Mouse (Mus musculus) heart, adult 8-10 months (tissue): ENCODE results near the gene Cercam. TPM values are rescaled to one million over a fixed set of nuclear protein-coding genes. Genes with fewer than 3 reads are reported as not detected.
"Not testable (repeated sequence)": the region's sequence is repeated elsewhere in the genome, so short reads cannot be mapped to it uniquely, and the experiment has no call there.

Source experiments
- DNase-seq: peaks from one replicate; pipeline ENCODE4 v3.0.0; 2022; ENCODE audit warnings: low spot score
- total RNA-seq, 4 experiments: library from RNA; stranded (reverse); gene quantifications; 2 replicates each; pipeline ENCODE4 v1.2.4; 2022

Cercam gene
- total RNA-seq, 4 experiments from 2014 or later, result 2.7 to 3.6 (median 3.1) TPM

GRCm38 (mm10) chr2:29853736-29854135 lies 15.2 kb upstream of the Cercam start:
- DNase-seq, result no peak

- DNase-seq, result no peak
These were observed 13.3 kb upstream of the Cercam start for GRCm38 (mm10) chr2:29855585-29856210.

- DNase-seq, result no peak
These were observed 12.3 kb upstream of the Cercam start for GRCm38 (mm10) chr2:29856451-29857260.

GRCm38 (mm10) chr2:29857341-29857740 lies 11.6 kb upstream of the Cercam start:
- DNase-seq, result no peak

- no peak for DNase-seq
These were observed 11.0 kb upstream of the Cercam start for GRCm38 (mm10) chr2:29857967-29858366.

DNA sequence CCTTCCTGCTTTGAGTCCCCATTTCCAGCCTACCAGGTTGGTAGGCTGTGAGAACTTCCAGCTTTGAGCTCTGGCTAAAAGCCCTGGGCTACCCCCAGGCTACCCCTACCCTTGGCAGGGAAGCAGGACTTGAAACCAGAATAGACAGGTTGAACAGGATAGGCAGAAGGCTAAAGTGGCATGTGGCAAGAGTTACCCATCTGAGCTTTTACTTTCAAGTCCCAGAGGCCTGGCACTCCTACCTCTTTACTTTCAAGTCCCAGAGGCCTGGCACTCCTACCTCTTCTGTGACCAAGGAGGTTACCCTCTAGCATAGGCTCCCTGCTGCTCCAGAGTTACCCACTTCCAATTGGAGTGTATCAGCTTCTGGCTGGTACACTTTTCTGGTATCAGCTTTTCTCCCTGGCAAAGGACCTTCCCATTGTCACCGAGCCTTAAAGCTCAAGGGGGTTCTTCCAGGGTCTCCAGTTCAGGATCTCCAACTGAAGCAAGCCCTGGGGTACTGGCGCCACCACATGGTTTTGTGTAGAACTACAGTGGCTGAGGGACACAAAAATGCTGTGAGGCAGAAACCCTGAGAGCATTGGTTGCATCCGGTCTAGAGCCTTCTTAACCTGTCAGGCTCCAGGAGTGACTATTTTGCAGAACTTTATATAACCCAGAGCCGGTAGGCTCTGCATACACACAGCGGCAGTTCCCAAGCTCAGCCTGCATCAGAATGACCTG lies 10.1 kb upstream of the Cercam start:
- no peak for DNase-seq

DNA sequence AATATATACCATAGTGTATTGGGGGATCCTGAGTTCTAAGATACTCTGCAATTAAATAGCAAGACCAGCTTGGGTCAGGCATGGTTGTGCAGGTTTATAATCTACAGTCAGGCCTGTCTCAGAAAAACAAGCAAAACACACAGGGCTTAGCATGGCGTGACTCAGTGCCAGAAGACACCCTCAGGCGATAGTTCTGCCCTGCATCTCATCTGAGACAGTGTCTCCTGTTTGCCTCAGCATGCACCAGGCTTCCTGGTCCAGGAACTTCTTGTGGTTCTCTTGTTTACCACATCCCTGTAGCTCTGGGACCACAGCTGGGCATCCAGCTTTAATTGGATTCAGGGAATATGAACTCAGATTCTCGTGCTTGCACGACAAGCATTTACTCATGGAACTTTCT lies 3.8 kb upstream of the Cercam start:
- DNase-seq, result no peak

DNA sequence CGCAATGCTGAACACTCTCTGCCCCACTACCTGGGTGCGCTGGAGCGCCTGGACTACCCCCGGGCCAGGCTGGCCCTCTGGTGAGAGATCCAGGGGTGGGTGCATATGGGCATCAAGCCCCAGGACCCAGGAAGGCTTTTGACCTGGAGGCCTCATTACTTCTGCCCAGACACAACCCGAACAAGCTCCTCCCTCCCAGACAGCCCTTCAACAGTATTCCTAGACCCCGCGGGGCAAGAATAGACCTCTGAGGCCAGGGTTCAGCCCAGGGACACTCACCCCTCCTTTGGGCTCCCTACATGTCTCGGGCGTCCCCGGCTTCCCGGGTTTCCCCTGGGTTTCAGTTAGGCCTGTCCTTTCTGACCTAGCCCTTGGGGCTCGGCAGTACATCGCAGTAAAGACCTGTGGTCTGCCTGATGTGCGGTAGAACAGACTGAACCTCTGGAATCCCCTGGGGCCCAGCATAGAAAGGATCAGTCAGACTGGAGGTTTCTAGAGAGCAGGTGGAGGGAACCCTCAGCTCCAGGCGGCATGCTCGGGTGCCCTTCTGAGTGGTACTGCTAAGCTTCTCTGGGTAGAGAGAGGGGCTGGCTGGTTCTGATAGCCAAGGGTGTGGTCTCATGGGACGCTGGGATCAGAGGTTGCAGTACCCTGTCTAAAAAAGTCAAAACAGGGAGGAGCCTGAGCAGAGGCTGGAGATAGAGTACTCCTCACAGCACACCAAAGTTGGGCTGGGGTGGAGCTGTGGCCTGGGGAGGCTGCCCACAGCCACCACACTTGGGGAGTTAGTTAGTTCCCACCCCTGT lies 885 bp downstream of the Cercam start:
- DNase-seq, result peak; percentile 42

- DNase-seq, result no peak
These were observed 3.8 kb downstream of the Cercam start for GRCm38 (mm10) chr2:29872581-29873295.

DNA sequence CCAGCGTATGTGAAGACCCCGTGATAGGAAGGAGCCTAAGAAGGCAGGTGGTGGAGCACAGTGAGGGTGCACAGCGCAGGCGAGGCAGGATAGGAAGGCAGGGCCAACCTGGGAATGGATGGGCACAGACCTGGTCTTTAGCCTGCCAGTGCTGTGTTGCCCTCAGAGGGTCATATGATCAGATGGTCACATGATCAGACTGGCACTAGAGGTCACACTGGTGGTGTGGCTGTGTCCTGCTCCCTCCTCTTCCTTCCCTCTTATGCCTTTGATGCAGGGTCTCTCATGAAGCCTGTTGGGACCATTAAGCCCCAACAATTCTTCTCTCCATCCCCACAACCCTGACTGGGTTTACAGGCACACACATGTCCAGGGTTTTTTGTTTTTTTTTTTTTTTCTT lies 4.8 kb downstream of the Cercam start:
- no peak for DNase-seq

DNA sequence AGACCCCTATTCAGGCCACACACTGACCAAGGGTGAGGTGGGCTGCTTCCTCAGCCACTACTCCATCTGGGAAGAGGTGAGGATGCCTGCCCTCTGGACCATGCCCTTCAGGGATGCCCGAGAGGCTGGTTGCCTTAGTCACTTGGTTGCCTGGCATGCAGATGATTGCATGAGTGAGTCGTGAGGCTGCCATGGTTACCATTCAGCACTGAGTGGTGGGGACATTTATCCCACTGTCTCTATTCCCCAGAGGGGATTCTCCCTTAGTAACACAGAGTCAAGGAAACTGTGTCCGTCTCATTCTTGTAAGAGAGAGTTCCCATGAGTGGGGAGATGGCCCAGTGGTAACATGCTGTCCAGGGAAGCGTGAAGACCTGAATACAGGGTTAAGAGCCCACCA lies 9.1 kb downstream of the Cercam start:
- DNase-seq, result no peak

DNA sequence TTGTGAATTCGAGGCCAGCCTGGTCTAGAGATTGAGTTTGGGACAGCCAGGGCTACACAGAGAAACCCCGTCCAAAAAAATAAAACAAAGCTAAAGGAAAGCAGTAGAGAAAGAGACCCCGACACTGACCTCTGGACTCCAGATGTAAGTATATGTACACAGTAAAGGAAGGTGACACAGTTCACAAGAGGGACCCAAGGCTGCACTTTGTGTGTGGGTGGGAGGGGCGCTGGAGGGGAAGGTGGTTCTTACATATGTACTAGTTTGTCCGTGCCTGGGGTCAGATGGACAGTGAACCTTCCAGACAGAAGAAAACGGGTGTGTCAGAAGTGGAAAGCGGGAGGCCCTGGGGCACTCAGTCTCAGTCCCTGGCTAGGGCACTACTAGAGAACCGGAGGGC lies 10.2 kb downstream of the Cercam start:
- no peak for DNase-seq

DNA sequence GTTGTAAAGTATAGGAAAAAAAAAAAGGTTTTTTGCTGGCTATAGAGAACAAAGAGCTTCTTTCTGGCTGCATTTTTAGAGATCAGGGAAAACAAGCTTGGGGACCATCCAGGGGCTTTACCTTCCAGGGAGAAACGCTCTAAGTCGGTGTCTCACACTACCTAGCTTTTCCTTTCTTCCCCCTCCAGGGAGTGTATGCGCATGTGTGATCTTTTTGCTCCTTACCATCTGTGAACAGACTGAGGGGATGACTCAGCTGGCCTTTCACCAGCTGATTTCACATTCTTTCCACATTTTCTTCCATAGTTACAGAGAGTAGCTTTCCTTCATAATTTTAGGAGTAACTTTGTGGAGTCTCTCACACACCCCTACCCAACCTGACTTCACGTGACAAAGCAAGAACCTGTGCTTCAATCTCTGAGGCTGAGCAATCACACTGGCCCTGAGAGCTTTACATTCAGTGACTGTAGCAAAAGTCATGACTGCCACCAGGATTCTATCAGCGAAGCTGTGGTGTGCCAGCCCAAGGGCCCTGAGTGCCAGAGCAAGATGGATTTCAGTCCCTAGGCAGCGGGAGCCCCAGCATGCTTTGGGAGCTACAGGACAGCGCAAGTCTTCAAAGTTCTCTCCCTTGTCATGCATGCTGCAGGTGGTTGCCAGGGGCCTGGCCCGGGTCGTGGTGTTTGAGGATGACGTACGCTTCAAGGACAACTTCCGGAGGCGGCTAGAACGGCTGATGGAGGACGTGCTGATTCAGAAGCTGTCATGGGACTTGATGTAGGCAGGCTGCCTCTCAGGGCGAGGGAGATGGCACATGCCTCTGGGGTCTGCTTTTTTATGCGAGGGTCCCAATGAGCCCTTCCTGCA lies 11.2 kb downstream of the Cercam start:
- DNase-seq, result peak; percentile 33

GRCm38 (mm10) chr2:29886659-29887292 lies 17.8 kb downstream of the Cercam start:
- DNase-seq, result not testable (repeated sequence)

DNA sequence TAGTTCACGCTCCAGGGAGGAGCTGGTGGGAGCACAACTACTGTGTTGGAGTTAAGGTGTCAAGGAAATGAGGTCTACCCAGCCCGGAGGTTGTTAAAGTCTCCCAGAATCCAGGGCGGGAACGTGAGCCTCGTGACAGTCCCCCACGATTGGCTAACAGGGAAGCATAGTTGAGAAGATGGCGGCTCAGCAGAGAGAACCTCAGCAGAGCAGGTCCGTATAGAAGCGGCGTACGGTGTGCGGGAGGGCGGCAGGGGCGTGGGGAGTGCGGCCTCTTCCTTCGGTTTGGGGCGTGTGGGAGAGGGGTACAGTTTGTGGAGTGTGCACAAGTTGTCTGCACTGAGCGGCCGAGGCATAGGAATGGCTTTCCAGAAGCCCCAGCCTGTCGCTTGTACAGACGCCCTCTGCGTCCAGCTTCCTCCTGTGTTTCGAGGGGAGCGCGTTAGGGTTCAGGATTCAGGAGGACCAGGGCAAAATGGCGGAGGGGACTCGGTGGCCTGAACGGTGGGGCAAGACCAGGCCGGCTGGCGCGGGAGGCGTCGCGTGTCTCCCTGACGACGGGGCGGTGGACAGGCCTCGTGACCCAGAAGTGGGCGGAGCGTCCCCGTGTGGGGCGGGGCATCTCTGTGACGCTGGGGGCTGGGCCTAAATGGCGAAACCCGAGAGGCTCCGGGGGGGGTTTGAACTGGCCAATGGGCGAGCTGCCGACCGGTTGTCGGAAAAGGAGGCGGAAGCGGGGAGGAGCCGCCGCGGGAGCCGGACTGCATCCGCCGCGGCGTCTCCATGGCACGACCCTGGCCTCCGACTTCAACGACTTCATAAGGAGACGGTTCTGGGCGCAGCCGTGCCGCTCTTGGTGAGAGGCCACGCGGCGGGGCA lies 20.3 kb downstream of the Cercam start, which contains the start of gene Odf2:
Gene Odf2 (plus strand): TSS at position 156 of the 879 bp plus-strand sequence.
- DNase-seq, result peak; percentile 100

GRCm38 (mm10) chr2:29889991-29890833 lies 21.2 kb downstream of the Cercam start:
- peak; percentile 64 for DNase-seq

GRCm38 (mm10) chr2:29891773-29892172 lies 22.8 kb downstream of the Cercam start:
- DNase-seq, result no peak
